Comparison of ENCODE assay signal across 14 mouse cellular contexts in genomic region chr7:139312686-139313085, GRCm38 (mm10).
DNase-seq lines count a peak whose midpoint lies in the region; ATAC-seq lines count a peak whose summit lies in the region.
"Had no signal": no experiment of that assay in that cellular context is flagged by ENCODE, and none has a peak within 500 bp of the region (broad histone marks: within the 10 kb centered on the region; RNA-seq: fewer than 3 reads in every experiment).

No protein-coding gene starts in this region.

- H3K4me1 ChIP-seq in megakaryocyte, embryonic 14.5 days = peaks cover 90% of the 10 kb centered on the region
- H3K4me1 ChIP-seq: liver, embryonic 13.5 days had no signal

- no peak for DNase-seq in cerebellum, adult 11 months
- peak; percentile 51 to 64 for DNase-seq in cerebellum, adult 18-20 months
- DNase-seq in T-cell, adult 2 months (ENCODE audit: low spot score) = no peak
- no peak for DNase-seq in yolk sac, embryonic 10.5 days (ENCODE audit: low spot score)
- DNase-seq: kidney, postnatal 14 days; liver, embryonic 13.5 days had no signal

- peaks cover 8% of the 10 kb centered on the region for H3K9me3 ChIP-seq in megakaryocyte, embryonic 14.5 days
- H3K9me3 ChIP-seq: embryonic facial prominence, embryonic 10.5 days; forebrain, embryonic 10.5 days; liver, embryonic 13.5 days; neural tube, embryonic 13.5 days had no signal

- H3K4me3 ChIP-seq in megakaryocyte, embryonic 14.5 days (replicated peaks) = peak overlapping the region; percentile 31
- H3K4me3 ChIP-seq: embryonic facial prominence, embryonic 10.5 days; forebrain, embryonic 10.5 days; left cerebral cortex, adult 2 months; liver, embryonic 13.5 days; neural tube, embryonic 13.5 days had no signal

- 0 out of 2 replicates have a peak, but pooled peaks have one; percentile 34 for ATAC-seq in cerebellum, adult (ENCODE audit: insufficient number of reproducible peaks, low FRiP score, low TSS enrichment)
- no peak for ATAC-seq in megakaryocyte, adult 5-6 weeks (ENCODE audit: poor library complexity, severe bottlenecking)
- ATAC-seq in granulocyte monocyte progenitor cell, adult 5-6 weeks (replicated peaks; ENCODE audit: poor library complexity, severe bottlenecking) = peak; percentile 24

- H3K36me3 ChIP-seq in megakaryocyte, embryonic 14.5 days (replicated peaks; ENCODE audit: low read length) = peaks cover 10% of the 10 kb centered on the region
- H3K36me3 ChIP-seq: embryonic facial prominence, embryonic 10.5 days; forebrain, embryonic 10.5 days; liver, embryonic 13.5 days; neural tube, embryonic 13.5 days had no signal

- peaks cover 5% of the 10 kb centered on the region for H3K27me3 ChIP-seq in megakaryocyte, embryonic 14.5 days (replicated peaks)
- H3K27me3 ChIP-seq: liver, embryonic 13.5 days had no signal

Comparison
In these comparisons a context has a peak if more than half of its experiments do, and no peak if none do; other contexts are left out.
1. DNase-seq: peak in cerebellum, adult 18-20 months (2 of 2); none in cerebellum, adult 11 months (single experiment), T-cell, adult 2 months (single experiment) and yolk sac, embryonic 10.5 days (single experiment).